Mouse (Mus musculus) heart, postnatal 14 days (tissue): ENCODE measurements at regions not wholly inside any gene's neighbourhood (a gene's known extent, or its start where the extent isn't known, plus 50 kb on each side); places are given as distances from the start of the nearest gene placed in this dataset.
A peak's percentile ranks its signal among the peaks of the same experiment; 100 is the strongest.
"Not testable (repeated sequence)": the region's sequence is repeated elsewhere in the genome, so short reads cannot be mapped to it uniquely, and the experiment has no call there.

Source experiments
- DNase-seq, 2 experiments: peaks; one replicate each; pipeline ENCODE4 v3.0.0; 2021 to 2022
- intact Hi-C: fragments of 180-260 bp; cut with DNase I; formaldehyde crosslinking; loops from one replicate; pipeline ENCODE4 v1.15.1; 2025

- no peak for DNase-seq
- intact Hi-C loops: no loop called here
Measured at GRCm38 (mm10) chr4:66691598-66692220, 135.7 kb upstream of the Tlr4 start.

DNA sequence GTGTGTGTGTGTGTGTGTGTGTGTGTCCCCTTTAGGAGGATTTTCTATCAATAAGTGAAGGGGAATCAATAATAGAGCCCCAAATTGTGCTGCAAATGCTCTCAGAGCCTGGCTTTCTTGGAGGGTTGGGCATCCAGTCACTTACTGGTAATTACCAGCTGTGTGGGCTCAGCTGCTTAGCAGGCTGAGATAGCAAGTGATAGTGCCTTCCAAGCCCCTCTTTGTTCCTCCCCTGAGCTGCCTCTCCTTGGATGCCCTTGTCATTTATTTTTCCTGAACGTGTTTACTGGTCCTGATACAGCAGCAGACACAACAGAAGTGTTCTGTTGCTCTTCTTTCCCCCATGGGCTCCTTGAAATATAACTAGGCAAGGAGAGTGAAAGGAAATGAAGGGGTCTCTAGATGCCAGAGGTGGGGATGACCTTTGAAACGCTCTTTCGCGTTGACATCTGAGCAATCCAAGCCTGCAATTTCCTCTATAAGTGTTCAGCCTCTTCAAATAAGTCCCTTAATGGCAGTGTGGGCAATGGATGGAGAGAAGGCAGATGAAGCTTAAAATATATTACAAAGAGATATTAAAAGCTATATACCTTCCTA is 133.3 kb upstream of the Tlr4 start:
- no peak for DNase-seq
- intact Hi-C loops: no loop called here

- intact Hi-C loops: no loop called here
- DNase-seq: peak in 1 of 2 experiments; percentile 6
Measured at GRCm38 (mm10) chr4:66715821-66716760, 111.3 kb upstream of the Tlr4 start.

- DNase-seq: no peak
- intact Hi-C loops: no loop called here
Measured at GRCm38 (mm10) chr4:66737407-66737806, 90.0 kb upstream of the Tlr4 start.

GRCm38 (mm10) chr4:66743421-66743820 is 84.0 kb upstream of the Tlr4 start:
- DNase-seq, intact Hi-C loops: not testable (repeated sequence)

DNA sequence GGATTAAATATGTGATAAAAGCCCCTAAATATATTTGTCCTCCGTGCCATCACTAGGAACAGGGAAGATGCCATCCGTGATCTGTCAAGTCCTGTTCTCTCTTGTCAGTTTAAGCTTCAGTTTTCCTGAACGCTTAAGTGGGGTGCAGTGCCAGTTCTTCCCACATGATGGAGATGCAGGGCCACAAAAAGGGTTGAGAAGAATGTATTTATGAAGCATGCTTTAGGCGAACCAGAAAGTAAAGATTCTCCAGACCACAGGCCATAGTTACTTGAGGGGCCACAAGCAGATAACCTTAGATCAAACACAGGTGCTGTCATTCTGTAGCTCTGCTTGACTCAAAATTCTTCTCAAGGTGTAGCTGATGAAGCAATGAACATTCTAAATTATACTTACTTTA is 58.6 kb upstream of the Tlr4 start:
- intact Hi-C loops: no loop called here
- peak; percentile 44 to 65 for DNase-seq
